Mouse (Mus musculus): ENCODE data around the gene Prdm5.

DNA sequence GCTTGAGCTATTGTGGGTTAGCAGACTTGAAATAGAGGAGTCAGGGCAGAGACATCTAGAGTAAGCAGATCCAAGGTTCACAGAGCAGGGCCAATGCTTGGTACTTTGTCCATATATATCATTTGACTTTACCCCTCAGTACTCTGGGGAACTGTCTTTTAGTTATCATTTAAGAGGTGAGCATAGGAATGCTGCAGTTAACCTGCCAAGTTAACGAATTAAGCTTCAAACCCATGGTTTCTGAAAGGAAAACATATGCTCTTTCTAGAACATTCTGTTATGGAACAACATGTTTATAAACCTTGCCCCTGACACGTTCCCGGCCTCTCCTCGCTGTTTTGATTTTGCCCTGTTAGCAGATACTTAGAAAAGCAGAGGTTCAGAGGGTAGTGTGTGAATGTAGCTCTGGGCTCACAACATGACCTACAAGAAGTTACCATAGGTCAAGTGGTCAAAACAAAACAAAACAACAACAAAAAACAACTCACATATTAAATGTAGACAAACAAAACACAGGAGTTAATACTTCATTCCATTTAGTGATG, 973 bp downstream of the Prdm5 start:
- TF ChIP-seq POU5F1 (IDR thresholded peaks at IDR 0.05; ENCODE audit: borderline replicate concordance, low read length) (no peak), CTCF (conservative IDR thresholded peaks at IDR 0.05; ENCODE audit: low read length) (no peak), NANOG (IDR thresholded peaks at IDR 0.05; ENCODE audit: borderline replicate concordance, low read length) (no peak)
